Mouse (Mus musculus): ENCODE results near the gene Lzts2.

Lzts2 gene

DNA sequence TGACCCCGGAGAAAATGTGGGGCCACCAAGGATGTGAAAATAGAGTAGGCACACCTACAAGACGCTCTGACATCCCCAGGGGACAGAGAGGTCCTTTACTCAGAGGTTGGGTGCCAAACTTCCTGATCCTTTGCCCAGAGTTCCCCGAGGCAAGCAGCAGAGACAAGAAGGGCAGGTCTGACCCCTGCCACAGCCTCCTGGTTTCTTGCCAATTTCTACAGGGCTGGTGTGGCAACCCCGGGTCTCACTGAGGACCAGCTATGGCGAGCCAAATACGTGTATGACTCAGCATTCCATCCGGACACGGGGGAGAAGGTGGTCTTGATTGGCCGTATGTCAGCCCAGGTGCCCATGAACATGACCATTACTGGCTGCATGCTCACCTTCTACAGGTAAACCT lies 35.3 kb downstream of the Lzts2 start:
- DNase-seq (ENCODE audit: low spot score) = no peak

DNA sequence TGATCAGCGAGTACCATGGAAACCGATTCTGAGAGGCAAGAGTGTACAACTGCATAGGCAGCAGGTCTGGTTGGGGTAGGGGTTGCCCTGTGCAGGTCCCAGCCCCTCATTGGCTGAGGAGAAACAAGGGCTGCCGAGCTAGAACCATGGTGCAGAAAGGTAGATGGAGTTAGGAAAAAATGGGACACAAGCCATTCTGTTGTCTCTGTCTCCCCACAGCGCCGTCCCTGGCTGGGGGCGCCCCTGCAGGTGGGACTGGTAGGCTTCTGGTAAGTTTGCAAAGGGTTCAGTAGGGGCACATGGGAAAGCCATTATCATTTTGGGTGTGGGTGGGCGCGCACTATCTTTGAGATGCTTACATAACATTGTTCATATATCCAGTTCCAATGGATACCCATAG lies 39.2 kb downstream of the Lzts2 start:
- DNase-seq (ENCODE audit: low spot score) = no peak

DNA sequence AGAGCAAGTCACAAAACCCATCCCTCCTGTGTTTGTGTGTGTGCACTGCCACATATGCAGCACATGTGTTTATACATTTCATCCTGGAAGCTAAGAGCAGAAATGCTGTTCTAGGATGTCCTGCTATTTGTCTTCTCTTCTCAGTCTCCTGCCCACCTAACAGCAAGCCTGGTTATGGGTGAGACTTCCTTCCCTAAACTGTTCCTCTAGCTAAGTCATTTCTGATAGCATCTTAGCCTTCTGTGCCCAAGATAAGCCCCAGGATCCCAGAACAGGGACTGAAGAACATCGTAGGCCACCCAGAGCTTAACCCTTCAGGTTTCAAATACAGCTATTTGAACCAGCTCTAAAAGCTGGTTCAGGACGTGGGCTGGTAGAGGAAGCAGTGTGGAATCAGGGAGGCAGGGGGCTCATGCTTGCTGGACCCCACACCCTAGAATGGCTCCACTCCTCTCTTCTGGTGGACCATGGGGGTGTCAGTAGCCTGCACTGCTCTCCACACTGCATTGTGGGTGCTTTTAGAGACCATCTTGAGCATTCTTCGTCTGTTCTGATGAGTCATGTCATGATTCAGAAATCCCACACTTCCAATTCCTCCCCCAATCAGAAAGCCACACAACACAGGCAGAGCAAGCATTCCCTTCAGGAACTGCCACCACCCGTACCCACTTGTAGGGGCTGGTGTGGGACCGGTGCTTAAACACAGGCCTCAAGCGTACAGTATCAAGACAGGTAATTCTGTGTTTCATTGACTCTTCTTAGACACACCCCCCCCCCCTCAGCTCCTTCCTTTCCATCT lies 40.9 kb downstream of the Lzts2 start:
- no peak for DNase-seq (ENCODE audit: low spot score)

DNA sequence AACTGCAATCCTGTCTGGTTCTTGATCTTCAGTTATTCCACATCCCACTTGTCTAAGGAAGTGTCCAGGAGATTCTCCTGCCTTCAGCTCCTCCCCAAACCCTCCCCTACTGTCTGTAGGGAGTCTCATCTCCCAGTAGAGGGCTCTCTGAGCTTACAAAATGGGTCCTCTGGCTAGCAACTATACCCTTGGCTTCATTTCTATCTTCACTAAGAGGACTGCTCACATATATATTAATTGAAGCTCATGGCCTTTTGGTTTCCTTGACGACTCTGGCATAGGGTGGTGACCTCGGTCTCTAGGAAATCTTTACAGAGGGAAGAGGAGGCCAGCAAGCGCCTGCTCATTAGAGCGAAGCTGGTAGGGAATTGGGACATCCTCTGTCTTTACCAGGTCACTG lies 42.1 kb downstream of the Lzts2 start:
- no peak for DNase-seq (ENCODE audit: low spot score)

DNA sequence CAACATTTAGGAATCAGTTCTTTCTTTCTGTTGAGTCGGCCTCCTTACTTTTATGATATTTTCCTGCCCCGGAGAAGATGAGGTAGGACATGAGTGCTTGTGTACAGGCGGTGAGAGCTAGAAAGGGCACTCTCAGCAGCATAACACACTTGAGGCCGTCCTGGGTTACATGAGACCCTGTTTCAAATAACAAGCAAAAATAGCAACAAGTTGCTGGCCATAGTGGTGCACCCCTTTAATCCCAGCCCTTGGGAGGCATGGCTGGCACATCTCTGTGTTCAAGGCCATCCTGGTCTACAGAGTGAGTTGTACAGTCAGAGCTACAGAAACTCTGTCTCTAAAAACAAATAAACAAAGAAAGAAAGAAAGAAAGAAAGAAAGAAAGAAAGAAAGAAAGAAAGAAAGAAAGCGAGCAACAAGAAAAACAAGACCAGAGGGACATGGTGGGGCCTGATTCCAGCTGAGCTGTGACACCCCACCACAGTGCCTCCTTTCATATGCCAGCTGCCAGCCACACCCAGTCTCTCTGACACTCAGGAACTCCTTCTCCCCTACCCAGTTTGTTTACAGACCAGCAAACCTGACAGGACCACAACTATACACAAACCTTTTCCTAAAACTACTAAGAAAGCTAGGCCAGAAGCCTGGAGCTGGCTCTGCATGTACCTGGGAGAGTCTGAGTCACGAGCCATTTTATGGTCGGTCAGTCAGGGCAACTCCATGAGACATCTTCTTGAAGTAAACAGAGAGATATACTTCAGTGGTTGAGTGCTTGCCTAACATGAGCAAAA lies 42.9 kb downstream of the Lzts2 start:
- no peak for DNase-seq (ENCODE audit: low spot score)

DNA sequence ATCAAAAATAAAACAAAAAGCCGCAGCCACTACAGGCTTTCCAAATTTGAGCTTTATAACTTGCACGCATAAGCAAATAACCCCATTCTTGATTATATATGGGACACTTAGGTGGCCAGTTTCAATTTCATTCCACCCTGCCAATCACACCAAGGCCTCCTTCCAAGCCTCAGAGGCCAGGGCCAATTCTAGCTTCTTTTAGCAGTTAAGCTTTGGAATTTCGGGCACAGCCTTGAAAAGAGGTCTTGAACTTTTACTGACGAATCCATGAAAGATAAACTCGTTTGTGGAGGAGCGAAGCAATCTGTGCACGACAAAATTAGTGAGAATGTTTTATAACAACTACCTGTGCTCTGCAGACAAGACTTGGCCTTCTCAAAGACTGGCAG lies 43.5 kb downstream of the Lzts2 start:
- no peak for DNase-seq (ENCODE audit: low spot score)

- peak; percentile 66 for DNase-seq (ENCODE audit: low spot score)
Observed at GRCm38 (mm10) chr19:45058113-45058839, 44.1 kb downstream of the Lzts2 start.

GRCm38 (mm10) chr19:45058841-45059240 lies 44.6 kb downstream of the Lzts2 start:
- no peak for DNase-seq (ENCODE audit: low spot score)

- DNase-seq (ENCODE audit: low spot score) = no peak
Observed at GRCm38 (mm10) chr19:45063565-45064292, 49.5 kb downstream of the Lzts2 start.

DNA sequence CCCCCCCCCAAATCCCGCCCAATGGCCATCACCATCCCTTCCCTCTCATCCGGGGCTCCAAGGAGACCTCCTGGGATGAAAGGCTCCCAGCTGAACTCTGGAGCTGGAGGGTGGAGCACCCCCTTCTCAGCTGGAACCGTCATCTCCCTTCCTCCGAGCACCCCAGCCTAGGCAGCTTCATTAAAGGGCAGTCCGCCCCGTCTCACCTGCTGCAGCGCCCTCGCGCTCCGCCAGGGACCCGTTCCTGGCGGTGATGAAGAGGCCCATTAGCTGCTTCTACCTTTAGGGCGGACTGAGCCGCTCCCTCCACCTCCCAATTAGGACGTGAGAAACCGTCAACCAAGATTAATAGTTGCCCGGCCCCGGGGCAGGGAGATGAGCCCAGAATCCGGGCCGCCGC lies 51.0 kb downstream of the Lzts2 start:
- DNase-seq (ENCODE audit: low spot score) = no peak

DNA sequence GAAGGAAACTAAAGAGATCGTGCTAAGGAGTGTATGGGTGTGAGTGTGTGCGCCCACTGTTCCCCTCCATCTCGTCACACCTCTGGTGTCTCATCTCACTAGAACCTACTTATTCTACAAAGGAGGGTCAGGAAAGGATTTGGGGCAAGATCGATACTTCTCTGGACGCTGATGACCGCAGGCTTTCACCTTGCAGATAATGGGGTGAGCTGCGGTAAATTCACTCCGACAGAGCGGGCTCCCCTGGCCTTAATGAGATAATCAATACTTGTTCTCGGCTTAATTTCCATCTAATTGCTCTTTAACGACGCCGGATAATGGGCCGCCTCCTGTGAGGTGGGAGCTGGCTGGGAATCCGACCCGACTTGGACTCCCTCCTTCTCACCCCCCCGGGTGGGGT lies 53.0 kb downstream of the Lzts2 start:
- no peak for DNase-seq (ENCODE audit: low spot score)

- no peak for DNase-seq (ENCODE audit: low spot score)
Observed at GRCm38 (mm10) chr19:45067758-45068510, 53.7 kb downstream of the Lzts2 start.

DNA sequence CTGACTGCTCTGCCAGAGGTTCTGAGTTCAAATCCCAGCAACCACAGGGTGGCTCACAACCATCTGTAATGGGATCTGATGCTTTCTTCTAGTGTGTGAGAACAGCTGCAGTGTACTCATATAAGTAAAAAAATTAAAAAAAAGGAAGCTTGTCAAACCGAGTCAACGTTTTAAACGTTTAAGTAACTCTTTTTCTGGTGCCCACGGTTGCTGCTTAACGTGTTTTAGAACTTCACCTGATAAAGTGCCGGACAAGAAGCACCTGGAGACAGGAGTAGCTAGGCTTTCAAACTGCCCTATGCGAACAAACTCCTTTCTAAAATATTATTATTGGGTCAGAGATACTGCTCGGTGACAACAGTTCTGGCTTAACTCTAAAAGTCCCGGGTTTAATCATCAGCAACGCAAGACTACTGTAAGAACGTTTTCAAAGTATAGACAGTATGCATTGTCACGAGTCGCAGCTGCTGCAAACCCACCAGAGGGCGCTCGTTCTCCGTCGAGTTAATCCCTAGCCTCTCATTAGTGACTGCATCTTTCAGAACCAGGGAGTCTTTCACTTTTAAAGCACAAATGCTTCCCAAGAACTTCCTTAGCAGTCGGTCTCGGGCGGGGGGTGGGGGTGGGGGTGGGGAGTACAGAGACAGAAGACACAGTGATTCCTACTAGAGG lies 59.8 kb downstream of the Lzts2 start:
- no peak for DNase-seq (ENCODE audit: low spot score)

- DNase-seq (ENCODE audit: low spot score) = peak; percentile 95
Observed at GRCm38 (mm10) chr19:45074580-45075322, 60.5 kb downstream of the Lzts2 start, which contains the start of gene Kazald1. Gene Kazald1, plus strand, starts transcription at chr19:45075241.

DNA sequence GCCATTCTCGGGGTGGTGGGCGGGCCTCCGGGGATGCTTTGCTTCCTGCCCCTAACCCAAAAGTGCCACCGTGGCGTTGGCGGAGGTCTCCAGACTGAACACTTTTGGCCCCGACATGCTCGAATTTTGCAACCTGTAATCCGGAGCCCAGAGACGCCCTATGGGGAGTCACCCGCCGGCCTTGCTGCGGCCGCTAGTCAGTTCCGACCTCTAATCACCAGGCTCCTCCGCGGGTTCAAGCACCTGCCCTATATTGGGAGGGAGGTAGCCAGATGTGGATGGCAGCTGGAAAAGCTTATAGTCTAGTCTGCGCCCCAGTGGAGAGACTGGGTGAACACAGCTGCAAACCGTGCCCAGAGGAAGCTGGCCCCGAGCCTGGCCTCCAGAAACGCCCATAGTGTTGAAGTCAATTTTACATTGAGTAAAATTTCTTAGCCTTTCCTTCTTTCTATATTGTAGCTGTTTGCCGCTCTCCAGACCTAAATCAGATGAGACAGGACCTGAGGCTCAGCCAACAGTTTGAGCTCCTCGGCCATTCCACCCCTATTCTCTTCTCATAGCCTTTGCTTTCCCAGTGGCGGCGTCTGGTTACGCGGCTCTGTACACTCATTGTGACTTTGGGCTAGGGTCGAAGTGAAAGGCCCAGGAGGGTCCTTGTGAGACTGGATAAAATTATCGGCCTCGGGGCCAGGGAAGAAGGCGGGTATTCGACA lies 61.3 kb downstream of the Lzts2 start:
- no peak for DNase-seq (ENCODE audit: low spot score)

GRCm38 (mm10) chr19:45076036-45076575 lies 61.9 kb downstream of the Lzts2 start:
- no peak for DNase-seq (ENCODE audit: low spot score)
